Mouse (Mus musculus): ENCODE measurements around the gene Sf3a2. TPM values are rescaled to one million over a fixed set of nuclear protein-coding genes. Genes with fewer than 3 reads are reported as not detected.
A peak's percentile ranks its signal among the peaks of the same experiment; 100 is the strongest.

Gene Sf3a2
- polyA plus RNA-seq, 1 experiment from 2014 or later: 77.4 TPM

DNA sequence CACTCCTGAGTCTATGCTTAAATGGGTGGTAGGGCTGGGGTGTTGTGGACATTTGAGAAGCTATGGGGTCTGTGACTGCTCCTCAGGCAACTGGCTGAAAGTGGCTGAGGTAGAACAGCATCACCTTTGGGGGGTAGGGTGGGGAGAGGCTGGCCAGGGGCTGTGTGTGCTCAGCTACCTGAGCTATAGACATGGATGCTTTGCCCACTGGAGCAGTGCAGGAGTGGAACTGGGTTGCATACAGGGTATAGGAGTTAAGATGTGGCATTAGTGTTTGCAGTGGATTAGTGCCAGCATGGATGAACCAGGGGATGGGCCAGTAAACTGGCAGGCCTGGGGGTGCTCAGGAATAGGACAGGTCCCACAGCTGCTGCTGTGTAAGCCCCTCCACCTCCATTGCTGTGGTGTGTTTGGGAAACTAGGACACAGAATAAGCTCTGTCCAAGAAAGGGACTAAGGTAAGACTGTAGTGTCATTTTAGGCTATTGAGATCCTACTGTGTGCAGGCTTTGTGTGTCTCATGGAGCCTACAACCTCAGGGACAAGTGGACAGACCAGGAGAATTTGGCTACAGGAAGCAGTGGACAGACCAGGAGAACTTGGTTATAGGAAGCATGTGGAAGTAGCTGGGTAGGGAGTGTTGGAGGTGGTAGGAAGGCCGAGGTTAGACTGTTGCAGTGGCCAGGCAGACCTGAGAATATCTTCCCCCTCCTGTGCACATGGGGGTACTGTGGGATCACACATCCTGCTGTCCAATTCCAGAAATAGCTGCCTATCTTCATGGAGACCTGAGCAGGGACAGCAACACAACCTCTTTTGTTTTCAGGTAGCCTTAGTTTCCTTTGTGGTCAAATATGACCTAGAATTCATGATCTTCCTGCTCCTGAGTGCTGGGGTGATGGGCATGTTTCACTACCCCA is 31.6 kb downstream of the Sf3a2 start:
- H3K4me1 ChIP-seq: peaks cover 37% of the 10 kb centered on the region
- H3K36me3 ChIP-seq: peaks cover 18% of the 10 kb centered on the region

GRCm38 (mm10) chr10:80831136-80831535 is 33.1 kb downstream of the Sf3a2 start:
- Histone ChIP-seq H3K27ac (no peak overlapping the region), H3K36me3 (peaks cover 18% of the 10 kb centered on the region), H3K4me2 (replicated peaks) (peak overlapping the region; percentile 11; the same call in 1 of the 2 replicates), H3K9me3 (no peaks in the 10 kb centered on the region), H3K9ac (no peak overlapping the region), H3K27me3 (peaks cover 39% of the 10 kb centered on the region), H3K4me1 (peaks cover 37% of the 10 kb centered on the region), H3K4me3 (no peak overlapping the region)
- no peak for ATAC-seq (ENCODE audit: low FRiP score, low read depth)
- WGBS: 5% methylated on average over 9 of the region's 9 CpGs

More for the DNA sequence above, 31.6 kb downstream of the Sf3a2 start:
- ATAC-seq (ENCODE audit: low FRiP score, low read depth): no peak
- Histone ChIP-seq H3K9me3 (no peaks in the 10 kb centered on the region), H3K9ac (no peak overlapping the region), H3K4me2 (replicated peaks) (0 out of 2 replicates have a peak overlapping the region, but pooled peaks have one; percentile 4), H3K4me3 (peak overlapping the region; percentile 0; the same call in 1 of the 2 replicates), H3K27ac (no peak overlapping the region), H3K27me3 (peaks cover 24% of the 10 kb centered on the region)
- 71% methylated on average over 1 of the region's 1 CpGs for WGBS

GRCm38 (mm10) chr10:80832818-80833217 is 34.8 kb downstream of the Sf3a2 start:
- Histone ChIP-seq H3K27ac (no peak overlapping the region), H3K36me3 (peaks cover 18% of the 10 kb centered on the region), H3K27me3 (peaks cover 55% of the 10 kb centered on the region), H3K9ac (no peak overlapping the region), H3K4me1 (peaks cover 32% of the 10 kb centered on the region), H3K4me2 (replicated peaks) (no peak overlapping the region), H3K9me3 (no peaks in the 10 kb centered on the region), H3K4me3 (no peak overlapping the region)
- ATAC-seq (ENCODE audit: low FRiP score, low read depth): no peak
- 74% methylated on average over 7 of the region's 7 CpGs for WGBS

DNA sequence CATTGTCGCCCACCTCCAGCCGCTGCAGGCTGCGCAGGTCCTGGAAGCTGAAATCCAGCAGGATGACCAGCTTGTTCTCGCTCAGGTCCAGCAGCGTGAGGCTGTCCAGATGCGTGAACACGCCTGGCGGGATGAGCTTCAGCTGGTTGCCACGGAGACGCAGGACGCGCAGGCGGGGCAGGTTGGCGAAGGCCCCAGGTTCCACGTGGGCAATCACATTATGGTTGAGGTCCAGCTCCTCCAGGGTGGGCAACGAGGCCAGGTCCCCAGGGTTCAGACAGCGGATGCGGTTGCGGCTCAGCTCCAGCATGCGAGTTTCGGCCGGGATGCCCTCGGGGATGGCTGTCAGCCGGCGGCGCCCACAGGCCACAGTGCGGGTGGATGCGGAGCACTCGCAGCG is 37.6 kb downstream of the Sf3a2 start:
- ATAC-seq (ENCODE audit: low FRiP score, low read depth): no peak
- WGBS: 57% methylated on average over 30 of the region's 30 CpGs

DNA sequence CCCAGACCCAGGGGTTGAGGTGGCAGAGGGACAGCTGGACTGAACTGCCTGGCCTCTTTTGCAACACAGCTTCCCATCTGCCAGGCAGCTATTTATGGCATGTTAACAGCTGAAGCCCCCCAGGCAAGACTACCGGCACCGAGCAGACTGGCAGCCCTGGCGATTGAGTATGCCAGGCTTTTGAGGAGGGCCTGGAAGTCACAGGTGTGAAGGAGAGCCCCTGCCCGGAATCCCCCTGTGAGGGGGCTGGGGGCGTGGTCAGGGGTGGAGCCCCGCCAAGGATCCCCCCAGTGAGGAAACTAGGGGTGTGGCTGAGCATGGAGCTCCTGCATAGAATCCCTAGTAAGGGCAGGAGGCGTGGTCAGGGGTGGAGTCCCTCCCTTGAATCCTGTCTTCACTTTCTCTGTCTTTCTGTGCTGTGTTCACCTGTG is 39.0 kb downstream of the Sf3a2 start:
- Histone ChIP-seq H3K4me1 (no peaks in the 10 kb centered on the region), H3K4me2 (replicated peaks) (no peak overlapping the region), H3K4me3 (no peak overlapping the region), H3K27ac (no peak overlapping the region), H3K9me3 (no peaks in the 10 kb centered on the region), H3K9ac (no peak overlapping the region), H3K27me3 (peaks cover 89% of the 10 kb centered on the region), H3K36me3 (no peaks in the 10 kb centered on the region)
- no peak for ATAC-seq (ENCODE audit: low FRiP score, low read depth)
- 35% methylated on average over 7 of the region's 7 CpGs for WGBS

More for the DNA sequence above, 37.6 kb downstream of the Sf3a2 start:
- Histone ChIP-seq H3K4me3 (peak overlapping the region; percentile 15; the same call in 1 of the 2 replicates), H3K27me3 (peaks cover 76% of the 10 kb centered on the region), H3K27ac (no peak overlapping the region), H3K4me2 (replicated peaks) (0 out of 2 replicates have a peak overlapping the region, but pooled peaks have one; percentile 14), H3K9me3 (no peaks in the 10 kb centered on the region), H3K9ac (no peak overlapping the region), H3K4me1 (peaks cover 7% of the 10 kb centered on the region), H3K36me3 (peaks cover 2% of the 10 kb centered on the region)

GRCm38 (mm10) chr10:80837827-80838226 is 39.8 kb downstream of the Sf3a2 start:
- Histone ChIP-seq H3K4me3 (no peak overlapping the region), H3K27ac (no peak overlapping the region), H3K9me3 (no peaks in the 10 kb centered on the region), H3K27me3 (peaks cover 92% of the 10 kb centered on the region), H3K4me2 (replicated peaks) (no peak overlapping the region), H3K4me1 (no peaks in the 10 kb centered on the region), H3K36me3 (no peaks in the 10 kb centered on the region), H3K9ac (peak overlapping the region; percentile 13; the same call in 1 of the 2 replicates)
- WGBS: 22% methylated on average over 2 of the region's 2 CpGs
- no peak for ATAC-seq (ENCODE audit: low FRiP score, low read depth)

DNA sequence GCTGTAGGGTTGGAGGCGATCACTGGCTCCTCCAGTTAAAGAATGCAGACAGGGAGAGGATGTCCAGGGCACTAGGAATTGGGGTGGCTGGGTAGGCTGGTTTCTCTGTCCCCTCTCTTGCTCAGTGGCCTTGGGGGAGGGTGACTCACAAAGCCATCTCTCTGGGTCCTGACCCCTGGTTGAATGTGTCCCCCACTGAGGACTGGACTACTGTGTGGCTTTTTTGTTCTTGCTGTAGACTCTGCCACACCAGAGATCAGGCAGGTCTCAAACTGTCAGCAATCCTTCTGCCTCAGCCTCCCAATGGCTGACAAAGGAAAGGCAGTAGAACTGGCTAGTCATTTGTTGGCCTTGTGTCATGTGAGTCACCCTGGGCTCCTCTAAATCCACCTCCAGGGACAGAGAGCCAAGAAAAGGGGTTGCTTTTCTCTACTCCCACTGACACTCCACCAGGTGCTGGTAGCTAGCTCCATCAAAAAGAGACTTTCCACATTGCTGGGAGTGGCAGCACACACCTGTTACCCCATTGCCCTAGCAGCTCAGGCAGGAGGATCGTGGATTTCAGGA is 40.4 kb downstream of the Sf3a2 start:
- no peak overlapping the region for H3K27ac ChIP-seq
- H3K9ac ChIP-seq: 0 out of 2 replicates have a peak overlapping the region, but pooled peaks have one; percentile 13
- H3K4me3 ChIP-seq: no peak overlapping the region
- H3K4me2 ChIP-seq (replicated peaks): no peak overlapping the region
- no peaks in the 10 kb centered on the region for H3K36me3 ChIP-seq
- peaks cover under 1% of the 10 kb centered on the region for H3K4me1 ChIP-seq
- 62% methylated on average over 2 of the region's 2 CpGs for WGBS
- H3K9me3 ChIP-seq: no peaks in the 10 kb centered on the region
- H3K27me3 ChIP-seq: peaks cover 92% of the 10 kb centered on the region
- ATAC-seq (ENCODE audit: low FRiP score, low read depth): no peak

DNA sequence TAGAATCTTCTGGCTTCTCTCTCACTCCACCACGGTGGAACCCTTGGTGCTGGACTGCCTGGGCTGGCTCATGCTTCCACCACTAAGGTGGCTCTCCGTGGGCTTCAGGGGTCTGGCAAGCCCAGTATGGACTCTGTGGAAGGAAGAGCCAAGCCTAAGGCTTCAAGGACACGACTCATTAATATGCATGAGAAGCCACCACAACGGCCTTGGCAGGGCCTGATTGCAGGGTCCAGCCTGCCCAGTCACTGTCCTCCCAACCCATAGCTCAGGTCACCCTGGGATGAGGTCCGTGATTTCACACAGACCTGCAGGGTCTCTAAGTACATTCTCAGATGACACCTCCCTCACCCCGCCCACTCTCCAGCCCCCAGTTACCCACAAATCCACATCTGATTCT is 41.9 kb downstream of the Sf3a2 start:
- no peak for ATAC-seq (ENCODE audit: low FRiP score, low read depth)
- Histone ChIP-seq H3K4me2 (replicated peaks) (no peak overlapping the region), H3K4me1 (peaks cover 12% of the 10 kb centered on the region), H3K9me3 (no peaks in the 10 kb centered on the region), H3K27ac (no peak overlapping the region), H3K9ac (no peak overlapping the region), H3K27me3 (peaks cover 92% of the 10 kb centered on the region), H3K36me3 (no peaks in the 10 kb centered on the region), H3K4me3 (no peak overlapping the region)
- WGBS: 61% methylated on average over 6 of the region's 6 CpGs

- H3K27ac ChIP-seq: no peak overlapping the region
- no peaks in the 10 kb centered on the region for H3K9me3 ChIP-seq
- no peak overlapping the region for H3K4me2 ChIP-seq (replicated peaks)
- H3K36me3 ChIP-seq: no peaks in the 10 kb centered on the region
- 76% methylated on average over 2 of the region's 2 CpGs for WGBS
- ATAC-seq (ENCODE audit: low FRiP score, low read depth): no peak
- H3K27me3 ChIP-seq: peaks cover 92% of the 10 kb centered on the region
- H3K9ac ChIP-seq: no peak overlapping the region
- no peak overlapping the region for H3K4me3 ChIP-seq
- peaks cover 12% of the 10 kb centered on the region for H3K4me1 ChIP-seq
Observed at GRCm38 (mm10) chr10:80841685-80842084, 43.7 kb downstream of the Sf3a2 start.

- Histone ChIP-seq H3K27me3 (peaks cover 87% of the 10 kb centered on the region), H3K4me2 (replicated peaks) (no peak overlapping the region)
Observed at GRCm38 (mm10) chr10:80842334-80842733, 44.3 kb downstream of the Sf3a2 start.

DNA sequence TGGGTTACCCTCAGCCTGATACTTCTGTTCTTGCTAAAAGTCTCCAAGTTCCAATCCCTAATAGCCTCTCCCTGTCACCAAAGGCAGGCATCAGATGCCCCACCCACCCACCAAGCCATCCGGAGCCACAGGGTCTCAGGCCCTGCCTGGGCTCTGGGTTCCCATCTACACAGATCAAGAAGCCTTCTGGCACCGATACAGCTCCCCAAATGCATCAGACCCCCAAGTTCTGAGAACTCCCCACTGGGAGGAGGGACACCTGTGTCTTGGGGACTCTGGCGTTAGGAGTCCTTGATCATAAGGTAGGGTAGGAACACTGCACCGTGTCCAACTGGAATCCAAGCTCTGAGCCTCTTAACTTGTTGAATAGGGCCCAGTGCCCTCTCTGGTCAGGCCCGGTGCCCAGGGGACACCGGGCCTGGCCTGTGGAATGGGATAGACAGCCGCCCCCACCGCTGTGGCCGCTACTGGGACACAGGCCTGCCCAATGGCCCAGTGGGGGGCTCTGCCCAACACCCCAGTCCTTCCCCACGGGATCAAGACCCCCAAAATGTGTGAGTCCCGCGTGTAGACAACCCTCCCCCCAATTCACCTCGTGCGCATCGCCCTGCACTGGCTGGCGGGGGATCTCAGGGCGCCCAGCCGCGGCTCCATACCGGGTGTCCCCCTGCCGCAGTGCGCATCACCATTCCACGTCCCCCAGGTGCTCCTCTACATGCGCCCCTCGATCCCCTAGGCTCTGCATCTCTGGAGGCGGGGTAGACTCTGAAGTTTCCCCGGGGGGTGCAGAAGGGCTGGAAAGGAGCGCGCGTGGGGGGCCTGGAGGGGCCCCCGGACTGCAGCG is 45.3 kb downstream of the Sf3a2 start:
- no peak overlapping the region for H3K27ac ChIP-seq
- peak overlapping the region; percentile 51 for H3K4me3 ChIP-seq
- H3K4me2 ChIP-seq (replicated peaks): peak overlapping the region; percentile 88
- peak overlapping the region; percentile 68 for H3K9ac ChIP-seq
- H3K9me3 ChIP-seq: no peaks in the 10 kb centered on the region
- H3K4me1 ChIP-seq: peaks cover 12% of the 10 kb centered on the region
- no peaks in the 10 kb centered on the region for H3K36me3 ChIP-seq
- no peak for ATAC-seq (ENCODE audit: low FRiP score, low read depth)
- H3K27me3 ChIP-seq: peaks cover 78% of the 10 kb centered on the region
- 9% methylated on average over 32 of the region's 32 CpGs for WGBS

More at GRCm38 (mm10) chr10:80842334-80842733, 44.3 kb downstream of the Sf3a2 start:
- Histone ChIP-seq H3K36me3 (no peaks in the 10 kb centered on the region), H3K9me3 (no peaks in the 10 kb centered on the region), H3K4me1 (peaks cover 12% of the 10 kb centered on the region), H3K4me3 (no peak overlapping the region), H3K27ac (no peak overlapping the region), H3K9ac (no peak overlapping the region)
- ATAC-seq (ENCODE audit: low FRiP score, low read depth): no peak
- WGBS: 80% methylated on average over 15 of the region's 15 CpGs

All from limb, embryonic 13.5 days (tissue).